Mouse (Mus musculus): ENCODE measurements around the gene Suox. TPM values are rescaled to one million over a fixed set of nuclear protein-coding genes. Genes with fewer than 3 reads are reported as not detected.

Suox gene
- polyA plus RNA-seq (2015; fragmentation: Nextera tagmentation; extraction: Ambion mirVana) = 2.7 and 3.1 TPM in 2 replicates

GRCm38 (mm10) chr10:128673763-128674468, at the start of gene Suox:
Gene Suox, minus strand, starts transcription at chr10:128674073.

GRCm38 (mm10) chr10:128704491-128705316, 30.8 kb upstream of the Suox start, which contains the start of gene Cdk2:
Gene Cdk2, minus strand, starts transcription at chr10:128705031.

GRCm38 (mm10) chr10:128703895-128704294, 30.0 kb upstream of the Suox start, which contains the start of gene Pmel:
Gene Pmel, plus strand, starts transcription at chr10:128704195.

GRCm38 (mm10) chr10:128695992-128696807, 22.3 kb upstream of the Suox start, which contains the start of gene Rab5b:
Gene Rab5b, minus strand, starts transcription at chr10:128696264.

DNA sequence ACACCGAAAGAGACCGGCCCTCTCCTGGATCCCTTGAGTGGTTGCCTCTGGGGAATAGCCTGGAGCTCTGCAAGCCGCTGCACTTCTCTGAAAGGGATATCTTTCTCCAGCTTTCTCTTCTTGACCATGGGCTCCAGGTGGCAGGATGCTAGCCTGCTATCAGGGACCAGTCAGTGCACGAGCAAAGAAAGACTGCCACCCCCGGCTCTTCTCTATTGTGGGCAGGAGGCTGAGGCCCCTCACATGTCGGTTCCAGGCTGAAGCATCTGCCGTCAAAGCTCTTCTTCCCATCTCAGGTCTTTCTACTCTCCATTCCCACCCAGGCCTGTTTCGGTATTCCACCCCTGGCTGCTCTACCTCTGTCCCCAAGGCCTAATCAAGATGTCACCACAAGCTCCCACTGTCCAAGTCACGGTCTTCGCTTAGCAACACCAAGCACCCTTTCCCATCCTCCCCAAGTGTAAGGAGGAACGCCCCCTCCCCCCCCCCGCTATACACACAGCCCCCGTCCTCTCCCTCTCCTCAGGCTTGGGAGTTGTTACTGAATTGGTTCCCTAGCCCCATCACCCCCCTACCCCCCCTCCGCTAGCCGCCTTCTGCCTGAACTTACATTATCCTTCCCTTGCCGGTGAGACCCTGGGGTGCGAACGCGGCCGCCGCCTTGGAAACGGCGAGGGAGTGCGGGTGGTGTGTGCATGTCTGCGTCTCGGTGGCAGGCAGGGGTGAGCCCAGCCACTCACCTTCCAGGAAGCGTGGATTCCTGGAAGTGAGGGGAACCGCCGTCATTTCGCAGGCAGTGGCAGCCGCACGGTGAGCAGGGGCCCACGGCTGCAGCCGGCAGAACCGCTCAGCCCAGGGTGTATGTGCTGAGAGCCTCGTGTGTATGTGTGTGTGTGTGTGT, 28.5 kb downstream of the Suox start, which contains the start of gene Ikzf4:
TSS of gene Ikzf4 (minus strand) at position 881 of the 901 bp plus-strand sequence.

DNA sequence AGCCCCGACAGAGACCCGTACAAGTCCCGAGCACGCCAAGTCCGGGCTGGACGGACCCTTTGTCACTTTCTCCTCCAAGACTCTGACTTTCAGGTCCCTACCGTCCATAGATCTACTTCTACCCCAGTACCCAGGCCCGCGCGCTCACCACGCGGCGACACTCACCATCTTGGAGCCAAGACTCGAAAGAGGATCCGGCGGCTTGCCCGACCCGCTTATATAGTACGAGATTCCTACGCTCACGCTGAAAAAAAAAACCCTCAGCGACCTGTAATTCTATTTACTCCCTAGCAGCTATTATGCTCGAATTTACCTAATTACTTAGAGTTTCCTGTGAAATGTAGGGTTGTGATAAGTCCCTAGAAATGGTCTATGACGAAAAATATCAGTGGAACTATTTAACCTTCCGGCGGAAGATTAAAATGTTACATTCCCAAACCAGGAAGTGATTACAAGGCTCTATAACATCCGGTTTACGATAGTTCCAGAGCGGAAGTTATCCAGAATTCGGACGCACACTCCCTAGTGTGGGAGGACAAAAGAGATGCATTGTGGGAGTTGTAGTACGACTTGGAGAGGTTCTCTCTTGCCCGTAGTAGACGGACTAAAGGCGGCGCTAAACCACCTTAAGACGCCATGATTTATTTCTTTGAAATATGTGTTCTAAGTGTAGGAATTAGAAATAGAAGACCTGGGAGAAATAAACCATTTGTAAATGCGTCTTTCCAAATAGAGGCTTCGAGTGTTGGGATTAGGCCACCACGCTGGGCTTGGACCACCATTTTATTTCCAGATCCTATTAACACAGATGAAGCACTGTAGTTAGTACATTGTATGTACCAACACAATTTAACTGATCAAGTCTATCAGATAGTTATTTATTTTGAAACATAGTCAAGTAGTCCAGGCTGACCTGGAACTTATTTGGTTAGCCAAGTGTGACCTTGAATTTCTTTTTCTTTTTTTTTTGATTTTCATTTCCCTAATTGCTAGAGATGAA, 47.3 kb downstream of the Suox start, which contains the start of gene Rps26:
TSS of gene Rps26 (minus strand) at position 437 of the 1,000 bp plus-strand sequence.

Other genes starting within 250 kb of the Suox start
- gene Smarcc2, start 214.8 kb downstream of the Suox start, polyA plus RNA-seq (2015; fragmentation: Nextera tagmentation; extraction: Ambion mirVana) = 22.0 and 26.1 TPM in 2 replicates
- gene Myl6, start 179.9 kb downstream of the Suox start, polyA plus RNA-seq (2015; fragmentation: Nextera tagmentation; extraction: Ambion mirVana) = 807 and 844 TPM in 2 replicates
- 3.4 and 3.7 TPM in 2 replicates for gene Myl6b, start 175.4 kb downstream of the Suox start, polyA plus RNA-seq (2015; fragmentation: Nextera tagmentation; extraction: Ambion mirVana)
- gene Esyt1, start 148.2 kb downstream of the Suox start, polyA plus RNA-seq (2015; fragmentation: Nextera tagmentation; extraction: Ambion mirVana) = 19.0 and 22.8 TPM in 2 replicates
- 6.2 and 7.0 TPM in 2 replicates for gene Zc3h10, start 126.3 kb downstream of the Suox start, polyA plus RNA-seq (2015; fragmentation: Nextera tagmentation; extraction: Ambion mirVana)
- 3,867 and 4,026 TPM in 2 replicates for gene Rpl41, start 124.8 kb downstream of the Suox start, polyA plus RNA-seq (2015; fragmentation: Nextera tagmentation; extraction: Ambion mirVana)
- 154 and 167 TPM in 2 replicates for gene Pa2g4, start 108.1 kb downstream of the Suox start, polyA plus RNA-seq (2015; fragmentation: Nextera tagmentation; extraction: Ambion mirVana)
- 0.41 and 0.51 TPM in 2 replicates for gene Erbb3, start 84.4 kb downstream of the Suox start, polyA plus RNA-seq (2015; fragmentation: Nextera tagmentation; extraction: Ambion mirVana)
- gene Rps26, start 47.3 kb downstream of the Suox start, polyA plus RNA-seq (2015; fragmentation: Nextera tagmentation; extraction: Ambion mirVana) = 871 and 883 TPM in 2 replicates
- 0.34 and 0.95 TPM in 2 replicates for gene Ikzf4, start 28.1 kb downstream of the Suox start, polyA plus RNA-seq (2015; fragmentation: Nextera tagmentation; extraction: Ambion mirVana)
- 28.3 and 31.8 TPM in 2 replicates for gene Rab5b, start 22.2 kb upstream of the Suox start, polyA plus RNA-seq (2015; fragmentation: Nextera tagmentation; extraction: Ambion mirVana)
- gene Pmel, start 30.1 kb upstream of the Suox start, polyA plus RNA-seq (2015; fragmentation: Nextera tagmentation; extraction: Ambion mirVana) = 0.48 and 0.61 TPM in 2 replicates
- 69.6 and 73.1 TPM in 2 replicates for gene Cdk2, start 31.0 kb upstream of the Suox start, polyA plus RNA-seq (2015; fragmentation: Nextera tagmentation; extraction: Ambion mirVana)
- 3.3 and 5.3 TPM in 2 replicates for gene Dgka, start 70.8 kb upstream of the Suox start, polyA plus RNA-seq (2015; fragmentation: Nextera tagmentation; extraction: Ambion mirVana)
- 23.9 and 26.6 TPM in 2 replicates for gene Pym1, start 73.8 kb upstream of the Suox start, polyA plus RNA-seq (2015; fragmentation: Nextera tagmentation; extraction: Ambion mirVana)
- 0.67 and 1.2 TPM in 2 replicates for gene Mmp19, start 116.8 kb upstream of the Suox start, polyA plus RNA-seq (2015; fragmentation: Nextera tagmentation; extraction: Ambion mirVana)
- 21.1 and 26.6 TPM in 2 replicates for gene Dnajc14, start 130.0 kb upstream of the Suox start, polyA plus RNA-seq (2015; fragmentation: Nextera tagmentation; extraction: Ambion mirVana)
- 3.9 and 6.1 TPM in 2 replicates for gene Tmem198b, start 130.3 kb upstream of the Suox start, polyA plus RNA-seq (2015; fragmentation: Nextera tagmentation; extraction: Ambion mirVana)
- 118 and 139 TPM in 2 replicates for gene Sarnp, start 143.3 kb upstream of the Suox start, polyA plus RNA-seq (2015; fragmentation: Nextera tagmentation; extraction: Ambion mirVana)
- gene Ormdl2, start 147.6 kb upstream of the Suox start, polyA plus RNA-seq (2015; fragmentation: Nextera tagmentation; extraction: Ambion mirVana) = 68.8 and 73.7 TPM in 2 replicates
- 0.82 and 1.2 TPM in 2 replicates for gene Gdf11, start 217.6 kb upstream of the Suox start, polyA plus RNA-seq (2015; fragmentation: Nextera tagmentation; extraction: Ambion mirVana)
- gene Cd63, start 226.9 kb upstream of the Suox start, polyA plus RNA-seq (2015; fragmentation: Nextera tagmentation; extraction: Ambion mirVana) = 240 and 284 TPM in 2 replicates
- gene Rdh5, start 248.8 kb upstream of the Suox start, polyA plus RNA-seq (2015; fragmentation: Nextera tagmentation; extraction: Ambion mirVana) = 4.8 and 5.9 TPM in 2 replicates
- gene Bloc1s1, start 250.0 kb upstream of the Suox start, polyA plus RNA-seq (2015; fragmentation: Nextera tagmentation; extraction: Ambion mirVana) = 116 and 145 TPM in 2 replicates

Measured in spleen, postnatal 0 days (tissue).